Mouse (Mus musculus) heart, adult 2 months (tissue): ENCODE data around the gene Hrh1.
"Not testable (repeated sequence)": the region's sequence is repeated elsewhere in the genome, so short reads cannot be mapped to it uniquely, and the experiment has no call there.

Experiments
- EP300 ChIP-seq: fragments of 200-500 bp; IDR thresholded peaks from 2 replicates; pipeline ENCODE4 v1.6.1; 2011; ENCODE audit warnings: low read depth, low read length, control low read depth; ENCODE audit not compliant: insufficient read depth
- POLR2A ChIP-seq: fragments of 200-500 bp; IDR thresholded peaks from 2 replicates; pipeline ENCODE4 v1.6.1; 2011; ENCODE audit warnings: mild to moderate bottlenecking, low read depth, low read length, control low read depth; ENCODE audit not compliant: insufficient read depth

- not testable (repeated sequence) for TF ChIP-seq EP300, POLR2A
Measured at GRCm38 (mm10) chr6:114528709-114529108, 131.0 kb downstream of the Hrh1 start.
